Mouse (Mus musculus) CH12.LX (cell line): ENCODE measurements around the gene Tgtp2. TPM values are rescaled to one million over a fixed set of nuclear protein-coding genes. Genes with fewer than 3 reads are reported as not detected.

Experiments
- DNase-seq: peaks from one replicate; pipeline ENCODE4 v3.0.0-alpha.2; 2013; ENCODE audit errors: extremely low read depth
- H3K27ac ChIP-seq: 2 replicates; pipeline ENCODE4 v1.5.1; 2012; ENCODE audit warnings: low read depth, mild to moderate bottlenecking, control low read depth, moderate library complexity; ENCODE audit not compliant: insufficient read depth
- H3K27me3 ChIP-seq: replicated peaks from 2 replicates; pipeline ENCODE3; 2012; ENCODE audit warnings: inconsistent platforms
- H3K36me3 ChIP-seq, 2 experiments: replicated peaks in 1 of 2; 2 replicates each; pipeline versions ENCODE3 to v1.6.1; 2012; ENCODE audit warnings: inconsistent platforms in 1 of 2, low read length in 1 of 2, mild to moderate bottlenecking in 1 of 2, mixed read lengths in 1 of 2, moderate library complexity in 1 of 2; ENCODE audit not compliant: control insufficient read depth in 1 of 2, insufficient read depth in 1 of 2
- H3K4me1 ChIP-seq, 2 experiments: 2 replicates each; pipeline ENCODE4 v1.6.1; 2012; ENCODE audit warnings: inconsistent platforms in 1 of 2, moderate library complexity in 1 of 2; ENCODE audit not compliant: insufficient read depth in 2 of 2, control insufficient read depth in 1 of 2
- H3K4me2 ChIP-seq: 2 replicates; pipeline ENCODE4 v1.6.1; 2012; ENCODE audit warnings: low read depth, mild to moderate bottlenecking, control low read depth; ENCODE audit not compliant: poor library complexity, insufficient read depth, severe bottlenecking
- H3K4me3 ChIP-seq, 3 experiments: fragments of 150-350 bp in 1 of 3; sonication (generic) in 1 of 3; replicated peaks in 1 of 3; 2 replicates each; pipeline versions ENCODE3 to v1.5.1; 2011 to 2012; ENCODE audit warnings: low read depth in 2 of 3, low read length in 2 of 3, mild to moderate bottlenecking in 2 of 3, moderate library complexity in 2 of 3, control low read depth in 1 of 3, improper control_type of control experiment in 1 of 3, inconsistent platforms in 1 of 3, mixed read lengths in 1 of 3; ENCODE audit not compliant: poor library complexity in 1 of 3
- H3K79me2 ChIP-seq: replicated peaks from 2 replicates; pipeline ENCODE4 v1.6.1; 2012; ENCODE audit warnings: mild to moderate bottlenecking, moderate library complexity; ENCODE audit not compliant: control insufficient read depth, poor library complexity, insufficient read depth, severe bottlenecking; ENCODE audit errors: extremely low read depth
- H3K9ac ChIP-seq: 2 replicates; pipeline ENCODE4 v1.6.1; 2012; ENCODE audit warnings: low read depth, mild to moderate bottlenecking, control low read depth, moderate library complexity; ENCODE audit not compliant: insufficient read depth
- H3K9me3 ChIP-seq: replicated peaks from 2 replicates; pipeline ENCODE3; 2012; ENCODE audit warnings: low read length, inconsistent platforms, mixed read lengths
- CHD1 ChIP-seq: IDR thresholded peaks from 2 replicates; pipeline ENCODE4 v1.6.1; 2012; ENCODE audit warnings: low read depth, low read length, improper control_type of control experiment, inconsistent platforms
- CTCF ChIP-seq, 2 experiments: IDR thresholded peaks in 1 of 2; conservative IDR thresholded peaks in 1 of 2; 2 replicates each; pipeline ENCODE4 v1.5.1; 2011 to 2012; ENCODE audit warnings: low read depth in 2 of 2, low read length in 2 of 2, improper control_type of control experiment in 1 of 2, inconsistent platforms in 1 of 2, mild to moderate bottlenecking in 1 of 2, moderate library complexity in 1 of 2
- ETS1 ChIP-seq: conservative IDR thresholded peaks from 2 replicates; pipeline ENCODE4 v1.6.1; 2012; ENCODE audit warnings: low read depth, mild to moderate bottlenecking, inconsistent platforms, low read length, improper control_type of control experiment, moderate library complexity
- GABPA ChIP-seq: IDR thresholded peaks from 2 replicates; pipeline ENCODE4 v1.6.1; 2012; ENCODE audit warnings: low read depth, low read length, improper control_type of control experiment, inconsistent platforms; ENCODE audit not compliant: insufficient replicate concordance
- HCFC1 ChIP-seq: IDR thresholded peaks from 2 replicates; pipeline ENCODE4 v1.6.1; 2012; ENCODE audit warnings: low read depth, mild to moderate bottlenecking, inconsistent platforms, low read length, improper control_type of control experiment
- IRF4 ChIP-seq: IDR thresholded peaks from 2 replicates; pipeline ENCODE4 v1.6.1; 2014; ENCODE audit warnings: low read depth, mild to moderate bottlenecking, inconsistent platforms, low read length, improper control_type of control experiment
- KAT2A ChIP-seq: IDR thresholded peaks from 2 replicates; pipeline ENCODE4 v1.6.1; 2012; ENCODE audit warnings: low read length, improper control_type of control experiment, inconsistent platforms; ENCODE audit not compliant: insufficient replicate concordance
- MAX ChIP-seq: IDR thresholded peaks from 2 replicates; pipeline ENCODE4 v1.6.1; 2011; ENCODE audit warnings: low read length, improper control_type of control experiment
- MAZ ChIP-seq: IDR thresholded peaks from 2 replicates; pipeline ENCODE4 v1.6.1; 2012; ENCODE audit warnings: low read depth, mild to moderate bottlenecking, inconsistent platforms, low read length, improper control_type of control experiment, moderate library complexity
- MEF2A ChIP-seq: IDR thresholded peaks from 2 replicates; pipeline ENCODE4 v1.6.1; 2014; ENCODE audit warnings: low read depth, mild to moderate bottlenecking, inconsistent platforms, low read length, improper control_type of control experiment, borderline replicate concordance
- MYC ChIP-seq: IDR thresholded peaks from 2 replicates; pipeline ENCODE4 v1.6.1; 2011; ENCODE audit warnings: low read depth, mild to moderate bottlenecking, improper control_type of control experiment, low read length
- NELFE ChIP-seq: IDR thresholded peaks from 2 replicates; pipeline ENCODE4 v1.6.1; 2011; ENCODE audit warnings: low read depth, low read length, improper control_type of control experiment
- POLR2A ChIP-seq: IDR thresholded peaks from 2 replicates; pipeline ENCODE4 v1.6.1; 2011; ENCODE audit warnings: low read depth, mild to moderate bottlenecking, improper control_type of control experiment, low read length
- POLR2AphosphoS2 ChIP-seq: IDR thresholded peaks from 2 replicates; pipeline ENCODE4 v1.6.1; 2011; ENCODE audit warnings: low read depth, low read length, improper control_type of control experiment
- SMC3 ChIP-seq: IDR thresholded peaks from 2 replicates; pipeline ENCODE4 v1.6.1; 2011; ENCODE audit warnings: low read depth, low read length, improper control_type of control experiment
- TCF12 ChIP-seq: IDR thresholded peaks from 2 replicates; pipeline ENCODE4 v1.6.1; 2014; ENCODE audit warnings: low read depth, mild to moderate bottlenecking, inconsistent platforms, low read length, improper control_type of control experiment
- UBTF ChIP-seq: IDR thresholded peaks from 2 replicates; pipeline ENCODE4 v1.6.1; 2012; ENCODE audit warnings: low read depth, mild to moderate bottlenecking, inconsistent platforms, low read length, improper control_type of control experiment, moderate library complexity
- USF1 ChIP-seq: IDR thresholded peaks from 2 replicates; pipeline ENCODE4 v1.6.1; 2014; ENCODE audit warnings: low read depth, mild to moderate bottlenecking, inconsistent platforms, low read length, improper control_type of control experiment
- USF2 ChIP-seq: conservative IDR thresholded peaks from 2 replicates; pipeline ENCODE4 v1.6.1; 2011; ENCODE audit warnings: low read depth, low read length, improper control_type of control experiment
- ZC3H11A ChIP-seq: IDR thresholded peaks from 2 replicates; pipeline ENCODE4 v1.6.1; 2012; ENCODE audit warnings: low read depth, mild to moderate bottlenecking, inconsistent platforms, low read length, improper control_type of control experiment
- ZNF384 ChIP-seq: IDR thresholded peaks from 2 replicates; pipeline ENCODE4 v1.6.1; 2012; ENCODE audit warnings: low read depth, low read length, improper control_type of control experiment, inconsistent platforms
- dilution Hi-C: fragments of 300-500 bp; cut with MboI; formaldehyde crosslinking; loops from 2 replicates; pipeline ENCODE4 v1.14.3; 2020; ENCODE audit warnings: low sequenced_read_pairs; ENCODE audit not compliant: extremely low pct_unique_long_range_greater_than_20kb, extremely low pct_ligation_motif_present
- in situ Hi-C: fragments of 300-500 bp; cut with MboI; formaldehyde crosslinking; loops from 3 replicates; pipeline ENCODE4 v1.14.3; 2019; ENCODE audit warnings: low sequenced_read_pairs, low pct_ligation_motif_present, low pct_unique_long_range_greater_than_20kb, mixed read lengths
- polyA plus RNA-seq: library from polyadenylated mRNA; unstranded; fragments of >175 nt; gene quantifications from 2 replicates; pipeline ENCODE4 v1.2.1, GENCODE M21; 2012; ENCODE audit warnings: low read depth; ENCODE audit not compliant: insufficient read length
- total RNA-seq, 2 experiments: library from RNA; depleted of rRNA; stranded (reverse); fragments of 300-350 nt in 1 of 2; fragments of >200 nt in 1 of 2; gene quantifications; 2 replicates each; pipeline ENCODE4 v1.2.3; 2012 to 2014

Tgtp2 gene
- total and polyA plus RNA-seq, 3 experiments: 0.07 TPM; not detected in 2

DNA sequence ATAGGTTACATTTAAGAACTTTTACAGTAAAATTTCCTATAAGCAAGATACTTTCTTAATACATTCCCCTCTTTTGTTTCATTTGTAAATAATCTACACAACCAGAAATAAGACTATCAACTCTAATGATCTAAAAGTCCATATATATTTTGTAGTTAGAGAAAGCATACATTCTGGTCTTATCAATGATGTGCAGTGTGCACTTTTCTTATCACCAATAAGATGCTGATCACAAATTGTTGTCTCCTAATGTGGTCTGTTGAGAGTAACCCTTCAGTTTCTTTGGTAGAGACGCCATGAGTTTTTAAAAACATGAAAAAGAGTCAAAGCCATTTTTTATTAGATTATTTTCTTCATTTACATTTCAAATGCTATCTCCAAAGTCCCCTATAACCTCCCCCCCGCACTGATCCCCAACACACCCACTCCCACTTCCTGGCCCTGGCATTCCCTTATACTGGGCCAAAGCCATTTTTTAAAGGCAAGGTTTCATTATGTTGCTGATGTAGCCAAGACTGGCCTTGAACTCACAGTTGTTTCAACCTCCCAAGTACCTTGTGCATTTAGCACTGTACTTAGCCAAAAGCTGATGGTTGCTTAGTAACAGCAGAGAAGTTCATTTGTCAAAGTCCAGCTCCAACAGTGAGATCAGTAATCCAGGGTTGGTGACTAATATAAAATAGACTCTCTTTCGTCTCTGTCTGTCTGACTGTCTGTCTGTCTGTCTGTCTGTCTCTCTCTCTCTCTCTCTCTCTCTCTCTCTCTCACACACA is 25.9 kb upstream of the Tgtp2 start:
- TF ChIP-seq NELFE (no peak), CHD1 (no peak)
- in situ Hi-C loops (no loop called here), dilution Hi-C loops (no loop called here)
- Histone ChIP-seq H3K27me3 (no peaks in the 10 kb centered on the region), H3K4me1 (peaks cover 5 to 32% of the 10 kb centered on the region in 2 experiments), H3K4me3 (no peak overlapping the region), H3K9me3 (no peaks in the 10 kb centered on the region), H3K36me3 (no peaks in the 10 kb centered on the region), H3K9ac (no peak overlapping the region), H3K27ac (no peak overlapping the region), H3K79me2 (no peaks in the 10 kb centered on the region; the same call in 1 of the 2 replicates), H3K4me2 (no peak overlapping the region)
- DNase-seq: no peak

DNA sequence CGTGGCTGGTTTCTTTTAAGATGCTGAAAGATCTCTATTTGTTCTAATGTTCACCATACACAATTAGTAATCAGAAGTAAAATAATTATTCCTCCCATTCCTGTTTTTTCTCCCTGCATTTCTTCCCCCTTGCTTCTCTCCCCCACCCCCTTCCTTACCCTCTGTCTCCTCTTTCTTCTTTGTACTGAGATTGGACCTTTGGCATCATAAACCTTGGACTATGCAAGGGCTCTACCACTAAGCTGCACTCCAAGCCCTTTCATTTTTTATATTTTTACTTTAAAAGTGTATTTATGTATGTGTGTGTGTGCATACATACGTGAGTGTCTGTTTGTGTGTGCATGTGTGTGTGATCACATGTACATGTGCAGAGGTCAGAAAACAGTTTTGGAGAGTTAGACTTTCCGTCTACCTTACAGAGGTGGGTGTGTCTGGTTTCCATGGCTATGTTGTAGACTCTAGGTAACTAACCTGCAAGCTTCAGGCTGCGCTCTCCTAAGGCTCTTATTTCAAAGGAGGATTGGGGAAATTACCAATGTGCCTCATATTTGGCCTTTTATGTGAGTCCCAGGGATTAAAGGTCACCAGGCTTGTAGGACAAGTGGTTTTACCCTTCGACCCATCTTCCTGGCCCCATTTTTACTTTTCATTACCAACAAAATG is 25.1 kb upstream of the Tgtp2 start:
- Histone ChIP-seq H3K9ac (no peak overlapping the region), H3K4me2 (peak overlapping the region; percentile 95), H3K4me3 (no peak overlapping the region), H3K79me2 (no peaks in the 10 kb centered on the region; the same call in 1 of the 2 replicates), H3K9me3 (no peaks in the 10 kb centered on the region), H3K27ac (no peak overlapping the region), H3K36me3 (no peaks in the 10 kb centered on the region), H3K4me1 (peaks cover 5 to 38% of the 10 kb centered on the region in 2 experiments), H3K27me3 (no peaks in the 10 kb centered on the region)
- DNase-seq: no peak
- TF ChIP-seq ZNF384 (0 out of 2 replicates have a peak, but pooled peaks have one; percentile 3), GABPA (no peak)
- in situ Hi-C loops: no loop called here
- dilution Hi-C loops: no loop called here

DNA sequence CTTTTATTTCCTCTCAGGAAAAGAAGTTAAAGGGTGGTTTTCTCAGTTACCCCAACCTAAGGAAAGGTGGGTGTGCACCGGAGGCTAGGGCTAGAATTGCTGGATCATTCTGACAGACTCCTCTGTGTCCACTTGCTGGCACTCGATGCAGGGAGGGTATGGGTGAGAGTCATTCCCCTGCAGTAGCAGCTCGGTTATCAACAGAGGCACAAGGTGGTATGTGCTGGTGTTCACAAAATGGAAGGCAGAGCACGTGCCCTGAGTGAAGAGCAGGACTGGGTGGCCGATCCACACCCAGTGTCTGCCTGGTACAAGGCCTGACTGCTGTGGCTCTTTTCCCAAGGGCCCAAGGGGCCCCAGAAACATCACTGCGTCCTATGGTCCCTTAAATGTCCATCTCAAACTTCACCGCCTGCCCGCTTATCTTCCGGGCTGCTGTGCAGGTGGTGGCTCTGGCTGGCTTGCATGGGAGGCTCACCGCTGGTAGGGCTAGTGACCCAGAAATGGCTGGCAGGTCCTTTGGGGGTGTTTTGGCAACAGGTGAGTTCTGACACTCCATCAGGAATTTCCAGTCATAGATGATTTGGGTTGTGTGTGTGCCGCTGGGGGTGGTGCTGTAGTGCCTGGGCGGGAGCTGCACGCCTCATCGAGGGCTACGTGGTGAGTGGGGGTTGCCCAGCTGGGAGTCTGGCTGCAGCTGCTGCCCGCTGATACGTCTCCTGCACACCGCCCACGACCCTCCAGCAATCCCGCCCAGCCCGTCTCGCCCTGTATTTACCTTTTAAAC is 24.0 kb upstream of the Tgtp2 start:
- Histone ChIP-seq H3K27ac (peak overlapping the region; percentile 37), H3K4me3 (peak overlapping the region; percentile 25 to 62 (median 48)), H3K27me3 (no peaks in the 10 kb centered on the region), H3K36me3 (no peaks in the 10 kb centered on the region), H3K9ac (peak overlapping the region; percentile 49), H3K4me2 (peak overlapping the region; percentile 95), H3K9me3 (no peaks in the 10 kb centered on the region), H3K4me1 (peaks cover 5 to 49% of the 10 kb centered on the region in 2 experiments), H3K79me2 (no peaks in the 10 kb centered on the region; the same call in 1 of the 2 replicates)
- dilution Hi-C loops (no loop called here), in situ Hi-C loops (no loop called here)
- DNase-seq: no peak
- no peak for TF ChIP-seq USF1
- TF ChIP-seq KAT2A: no peak
- TF ChIP-seq CTCF (conservative IDR thresholded peaks at IDR 0.05 in 1 of 2, IDR thresholded peaks at IDR 0.05 in 1 of 2; ENCODE audit: low read depth in 2 of 2, low read length in 2 of 2): no peak
- TF ChIP-seq HCFC1: no peak
- TF ChIP-seq NELFE: no peak
- no peak for TF ChIP-seq MAZ
- TF ChIP-seq SMC3: no peak; the same call in 1 of the 2 replicates
- TF ChIP-seq MEF2A: 0 out of 2 replicates have a peak, but pooled peaks have one; percentile 8
- TF ChIP-seq MAX: peak; percentile 43; the same call in 1 of the 2 replicates
- TF ChIP-seq TCF12: peak; percentile 63
- peak; percentile 58; the same call in 1 of the 2 replicates for TF ChIP-seq ETS1
- peak; percentile 52; the same call in 1 of the 2 replicates for TF ChIP-seq POLR2A
- no peak for TF ChIP-seq MYC
- TF ChIP-seq IRF4: peak; percentile 16; the same call in 1 of the 2 replicates
- TF ChIP-seq GABPA: no peak
- TF ChIP-seq UBTF: peak; percentile 87
- TF ChIP-seq USF2: no peak
- TF ChIP-seq ZC3H11A: no peak
- TF ChIP-seq POLR2AphosphoS2: no peak
